11 mouse cellular contexts compared by ENCODE assay signal in the genomic region with DNA sequence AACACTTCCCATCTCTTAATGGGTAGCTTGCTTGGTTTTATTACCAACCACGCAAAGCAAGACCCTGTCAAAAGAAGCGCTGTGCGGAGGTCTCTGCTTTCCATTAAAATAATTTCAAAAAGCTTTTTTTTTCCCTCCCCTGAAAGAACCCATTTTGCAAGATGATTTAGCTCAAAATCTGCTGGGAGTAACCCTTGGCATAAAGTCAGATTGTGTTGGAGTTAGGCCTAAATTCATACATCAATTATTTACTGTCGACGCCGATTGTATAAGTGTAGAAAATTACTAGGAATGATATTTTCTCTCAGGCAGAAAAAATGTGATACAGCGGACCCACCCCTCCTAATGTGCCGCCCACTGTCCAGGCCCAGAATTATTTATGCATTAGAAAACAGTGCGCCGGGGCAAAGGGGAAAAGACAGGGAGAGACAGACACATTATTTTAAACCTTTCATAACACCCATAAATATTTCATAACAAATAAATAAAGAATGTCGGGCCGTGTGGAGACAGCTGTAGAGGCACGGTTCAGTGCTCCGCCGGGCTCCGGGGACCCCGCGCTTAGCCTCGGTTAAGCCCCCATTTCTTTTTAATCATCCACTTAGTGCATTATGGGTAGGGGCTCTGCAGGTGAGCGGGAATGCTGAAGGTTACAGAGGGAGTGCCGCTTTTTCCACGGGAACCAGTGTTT.
DNase-seq lines count a peak whose midpoint lies in the region; ATAC-seq and TF ChIP-seq lines count a peak whose summit lies in the region.
"Had no signal": no experiment of that assay in that cellular context is flagged by ENCODE, and none has a peak within 500 bp of the region (broad histone marks: within the 10 kb centered on the region; RNA-seq: fewer than 3 reads in every experiment).

No protein-coding gene starts in this region.

- no peaks in the 10 kb centered on the region for H3K4me1 ChIP-seq in hindbrain, embryonic 11.5 days (replicated peaks; ENCODE audit: control insufficient read depth, insufficient read depth, low read length)
- H3K4me1 ChIP-seq in hindbrain, embryonic 10.5 days (replicated peaks), result peaks cover 4% of the 10 kb centered on the region; the same call in 1 of the 2 replicates
- no peaks in the 10 kb centered on the region for H3K4me1 ChIP-seq in midbrain, embryonic 12.5 days
- H3K4me1 ChIP-seq in stomach, postnatal 0 days (replicated peaks; ENCODE audit: control insufficient read depth, insufficient read depth), result peaks cover 2% of the 10 kb centered on the region; the same call in 1 of the 2 replicates
- H3K4me1 ChIP-seq in thymus, adult 2 months (replicated peaks; ENCODE audit: control insufficient read depth, insufficient read depth, low read length), result no peaks in the 10 kb centered on the region
- H3K4me1 ChIP-seq: lung, embryonic 15.5 days had no signal

- H3K4me3 ChIP-seq in hindbrain, embryonic 11.5 days (ENCODE audit: low read depth, low read length), result no peak overlapping the region
- no peak overlapping the region for H3K4me3 ChIP-seq in hindbrain, embryonic 10.5 days
- no peak overlapping the region for H3K4me3 ChIP-seq in midbrain, embryonic 12.5 days
- no peak overlapping the region for H3K4me3 ChIP-seq in stomach, postnatal 0 days (ENCODE audit: low read depth, low read length)
- H3K4me3 ChIP-seq in thymus, adult 2 months (ENCODE audit: control insufficient read depth, insufficient read depth, low read length), result no peak overlapping the region
- H3K4me3 ChIP-seq: lung, embryonic 15.5 days had no signal

- no peak overlapping the region for H3K27ac ChIP-seq in hindbrain, embryonic 11.5 days (ENCODE audit: low read depth, low read length)
- H3K27ac ChIP-seq in hindbrain, embryonic 10.5 days, result no peak overlapping the region
- no peak overlapping the region for H3K27ac ChIP-seq in midbrain, embryonic 12.5 days (replicated peaks)
- no peak overlapping the region for H3K27ac ChIP-seq in stomach, postnatal 0 days (replicated peaks)
- no peak overlapping the region for H3K27ac ChIP-seq in thymus, adult 2 months (ENCODE audit: control insufficient read depth, insufficient read depth, low read length)
- H3K27ac ChIP-seq: lung, embryonic 15.5 days had no signal

- TF ChIP-seq CTCF in stomach, postnatal 0 days (IDR thresholded peaks at IDR 0.05; ENCODE audit: low read depth), result no peak
- no peak for TF ChIP-seq CTCF in thymus, adult 2 months (IDR thresholded peaks at IDR 0.05; ENCODE audit: borderline replicate concordance, control insufficient read depth, extremely low read depth, insufficient read depth, low read length, poor library complexity)

- ATAC-seq in hindbrain, embryonic 11.5 days (ENCODE audit: low FRiP score), result 0 out of 2 replicates have a peak, but pooled peaks have one; percentile 51
- ATAC-seq in midbrain, embryonic 12.5 days (ENCODE audit: low FRiP score, low read depth), result peak; percentile 65
- ATAC-seq in stomach, postnatal 0 days (ENCODE audit: low FRiP score, low TSS enrichment), result no peak

- H3K27me3 ChIP-seq in hindbrain, embryonic 11.5 days (ENCODE audit: control insufficient read depth, insufficient read depth, low read length), result no peaks in the 10 kb centered on the region
- H3K27me3 ChIP-seq in hindbrain, embryonic 10.5 days (ENCODE audit: insufficient read depth, poor library complexity, severe bottlenecking), result peaks cover 30% of the 10 kb centered on the region; the same call in 1 of the 2 replicates
- H3K27me3 ChIP-seq in midbrain, embryonic 12.5 days, result peaks cover 26% of the 10 kb centered on the region
- no peaks in the 10 kb centered on the region for H3K27me3 ChIP-seq in stomach, postnatal 0 days (ENCODE audit: control insufficient read depth, insufficient read depth, low read length)
- H3K27me3 ChIP-seq in thymus, adult 2 months (ENCODE audit: control insufficient read depth, insufficient read depth, low read length), result no peaks in the 10 kb centered on the region
- H3K27me3 ChIP-seq: lung, embryonic 15.5 days had no signal

- no peaks in the 10 kb centered on the region for H3K9me3 ChIP-seq in hindbrain, embryonic 11.5 days (ENCODE audit: control insufficient read depth, low read length)
- no peaks in the 10 kb centered on the region for H3K9me3 ChIP-seq in hindbrain, embryonic 10.5 days
- no peaks in the 10 kb centered on the region for H3K9me3 ChIP-seq in midbrain, embryonic 12.5 days
- H3K9me3 ChIP-seq in stomach, postnatal 0 days (ENCODE audit: control insufficient read depth, low read length), result no peaks in the 10 kb centered on the region
- H3K9me3 ChIP-seq: lung, embryonic 15.5 days had no signal

- no peak overlapping the region for H3K9ac ChIP-seq in hindbrain, embryonic 11.5 days (ENCODE audit: low read depth, low read length)
- H3K9ac ChIP-seq in midbrain, embryonic 12.5 days (replicated peaks), result no peak overlapping the region
- H3K9ac ChIP-seq in stomach, postnatal 0 days (ENCODE audit: low read length), result no peak overlapping the region
- H3K9ac ChIP-seq: lung, embryonic 15.5 days had no signal

- no peak for DNase-seq in hindbrain, embryonic 11.5 days (ENCODE audit: low spot score)
- no peak for DNase-seq in hindbrain, embryonic 10.5 days (ENCODE audit: low spot score)
- peak; percentile 26 for DNase-seq in testis, postnatal 10 days (ENCODE audit: low spot score)
- no peak for DNase-seq in testis, postnatal 14 days (ENCODE audit: low spot score)
- DNase-seq in stomach, postnatal 0 days (ENCODE audit: low spot score), result no peak
- DNase-seq in cerebellum, postnatal 14 days, result no peak
- DNase-seq in thymus, adult 2 months, result no peak
- DNase-seq: cerebellum, postnatal 36 days; heart, adult 18-20 months had no signal

- no peak for TF ChIP-seq POLR2A in thymus, adult 2 months (IDR thresholded peaks at IDR 0.05; ENCODE audit: control insufficient read depth, extremely low read depth, insufficient read depth, low read length, poor library complexity)

- no peaks in the 10 kb centered on the region for H3K36me3 ChIP-seq in hindbrain, embryonic 11.5 days (ENCODE audit: control insufficient read depth, insufficient read depth, low read length)
- H3K36me3 ChIP-seq in hindbrain, embryonic 10.5 days, result no peaks in the 10 kb centered on the region
- no peaks in the 10 kb centered on the region for H3K36me3 ChIP-seq in midbrain, embryonic 12.5 days
- H3K36me3 ChIP-seq in stomach, postnatal 0 days (ENCODE audit: control insufficient read depth, insufficient read depth, low read length), result no peaks in the 10 kb centered on the region
- H3K36me3 ChIP-seq in thymus, adult 2 months (ENCODE audit: control insufficient read depth, insufficient read depth, low read length), result no peaks in the 10 kb centered on the region
- H3K36me3 ChIP-seq: lung, embryonic 15.5 days had no signal

- no peak for TF ChIP-seq EP300 in stomach, postnatal 0 days (optimal IDR thresholded peaks at IDR 0.05)

- H3K4me2 ChIP-seq in hindbrain, embryonic 11.5 days (replicated peaks; ENCODE audit: low read depth, low read length), result no peak overlapping the region
- peak overlapping the region; percentile 6; the same call in 1 of the 2 replicates for H3K4me2 ChIP-seq in midbrain, embryonic 12.5 days (replicated peaks)
- 0 out of 2 replicates have a peak overlapping the region, but pooled peaks have one; percentile 11 for H3K4me2 ChIP-seq in stomach, postnatal 0 days (replicated peaks; ENCODE audit: low read depth)
- H3K4me2 ChIP-seq: lung, embryonic 15.5 days had no signal

- 68% methylated on average over 22 of the region's 22 CpGs for WGBS in hindbrain, embryonic 11.5 days
- 74% methylated on average over 22 of the region's 22 CpGs for WGBS in hindbrain, embryonic 10.5 days
- 59% methylated on average over 22 of the region's 22 CpGs for WGBS in midbrain, embryonic 12.5 days
- 33% methylated on average over 22 of the region's 22 CpGs for whole genome bisulfite sequencing in stomach, postnatal 0 days
- WGBS in thymus, adult 2 months, result 82% methylated on average over 22 of the region's 22 CpGs
